Mouse (Mus musculus) ES-E14 (cell line): ENCODE results near the gene Far1. TPM values are rescaled to one million over a fixed set of nuclear protein-coding genes. Genes with fewer than 3 reads are reported as not detected.

Experiments
- DNase-seq: peaks from one replicate; pipeline ENCODE4 v3.0.0-alpha.2; 2013; ENCODE audit warnings: low read depth, low spot score
- H3K27ac ChIP-seq: 2 replicates; pipeline ENCODE4 v1.5.1; 2012; ENCODE audit warnings: low read depth, mild to moderate bottlenecking, low read length, moderate library complexity, mixed read lengths; ENCODE audit not compliant: poor library complexity, insufficient read depth, severe bottlenecking
- H3K36me3 ChIP-seq: 2 replicates; pipeline ENCODE4 v1.6.1; 2012; ENCODE audit warnings: mild to moderate bottlenecking, low read length, moderate library complexity, mixed read lengths; ENCODE audit not compliant: control insufficient read depth, poor library complexity, insufficient read depth, severe bottlenecking
- H3K4me1 ChIP-seq, 2 experiments: fragments of 150-350 bp in 1 of 2; sonication (generic) in 1 of 2; 2 replicates each; pipeline ENCODE4 v1.6.1; 2012; ENCODE audit warnings: low read length in 2 of 2, mild to moderate bottlenecking in 1 of 2, mixed read lengths in 1 of 2; ENCODE audit not compliant: control insufficient read depth in 2 of 2, insufficient read depth in 2 of 2, poor library complexity in 1 of 2
- H3K4me3 ChIP-seq, 2 experiments: fragments of 150-350 bp in 1 of 2; sonication (generic) in 1 of 2; 2 replicates each; pipeline ENCODE4 v1.5.1; 2012; ENCODE audit warnings: low read length in 2 of 2, low read depth in 1 of 2, mild to moderate bottlenecking in 1 of 2, mixed read lengths in 1 of 2; ENCODE audit not compliant: insufficient read depth in 1 of 2, poor library complexity in 1 of 2, severe bottlenecking in 1 of 2
- H3K9ac ChIP-seq: 2 replicates; pipeline ENCODE4 v1.6.1; 2012; ENCODE audit warnings: low read depth, mild to moderate bottlenecking, low read length, mixed read lengths; ENCODE audit not compliant: poor library complexity, insufficient read depth, severe bottlenecking
- H3K9me3 ChIP-seq: fragments of 150-350 bp; sonication (generic); 2 replicates; pipeline ENCODE4 v1.6.1; 2012; ENCODE audit warnings: low read depth, mild to moderate bottlenecking, low read length; ENCODE audit not compliant: control insufficient read depth, insufficient read depth
- CHD2 ChIP-seq: IDR thresholded peaks from 2 replicates; pipeline ENCODE4 v1.6.1; 2014; ENCODE audit warnings: mild to moderate bottlenecking, low read depth, low read length, inconsistent platforms
- HCFC1 ChIP-seq: IDR thresholded peaks from 2 replicates; pipeline ENCODE4 v1.6.1; 2012; ENCODE audit warnings: low read length, inconsistent platforms, borderline replicate concordance; ENCODE audit not compliant: insufficient read depth
- MAFK ChIP-seq: IDR thresholded peaks from 2 replicates; pipeline ENCODE4 v1.6.1; 2014; ENCODE audit warnings: mild to moderate bottlenecking, low read depth, low read length, inconsistent platforms; ENCODE audit not compliant: insufficient read depth
- ZC3H11A ChIP-seq: IDR thresholded peaks from 2 replicates; pipeline ENCODE4 v1.6.1; 2012; ENCODE audit warnings: low read depth, mild to moderate bottlenecking, inconsistent platforms, low read length, borderline replicate concordance
- ZNF384 ChIP-seq: IDR thresholded peaks from 2 replicates; pipeline ENCODE4 v1.6.1; 2012; ENCODE audit warnings: low read depth, low read length, inconsistent platforms
- in situ Hi-C, 2 experiments: fragments of 600-800 bp; cut with MboI; formaldehyde crosslinking; loops; one replicate each; pipeline ENCODE4 v1.15.1; 2025; ENCODE audit warnings: low sequenced_read_pairs in 2 of 2, inconsistent platforms in 1 of 2; ENCODE audit not compliant: unreplicated experiment in 2 of 2
- total RNA-seq: library from RNA; depleted of rRNA; stranded (reverse); fragments of 300-350 nt; gene quantifications from 2 replicates; pipeline ENCODE4 v1.2.3, GENCODE M21; 2012

Far1 gene
- total RNA-seq, 1 experiment: 51.1 TPM

- Histone ChIP-seq H3K27ac (no peak overlapping the region), H3K4me1 (no peaks in the 10 kb centered on the region), H3K9me3 (no peaks in the 10 kb centered on the region), H3K9ac (no peak overlapping the region), H3K4me3 (no peak overlapping the region), H3K36me3 (no peaks in the 10 kb centered on the region)
- TF ChIP-seq CHD2 (no peak), HCFC1 (no peak), ZC3H11A (no peak), MAFK (no peak), ZNF384 (no peak)
- no peak for DNase-seq
- in situ Hi-C loops: loop anchor here (10.0 to 25.0 kb wide), 2 partner anchors 204 to 216 kb away; partner anchors contain the start of gene Pth (in 1 of the 2)
Observed at GRCm38 (mm10) chr7:113591084-113591483, 77.5 kb downstream of the Far1 start.

GRCm38 (mm10) chr7:113591557-113592354, 78.1 kb downstream of the Far1 start:
- no peaks in the 10 kb centered on the region for H3K36me3 ChIP-seq
- no peak overlapping the region for H3K27ac ChIP-seq
- in situ Hi-C loops: loop anchor here (10.0 to 25.0 kb wide), 2 partner anchors 204 to 217 kb away; partner anchors contain the start of gene Pth (in 1 of the 2)

GRCm38 (mm10) chr7:113592696-113593095, 79.1 kb downstream of the Far1 start:
- Histone ChIP-seq H3K27ac (no peak overlapping the region), H3K4me1 (no peaks in the 10 kb centered on the region), H3K4me3 (no peak overlapping the region), H3K9ac (no peak overlapping the region), H3K9me3 (no peaks in the 10 kb centered on the region), H3K36me3 (no peaks in the 10 kb centered on the region)
- no peak for TF ChIP-seq HCFC1
- TF ChIP-seq ZC3H11A: no peak
- no peak for TF ChIP-seq MAFK
- no peak for TF ChIP-seq ZNF384
- TF ChIP-seq CHD2: no peak
- no peak for DNase-seq
- in situ Hi-C loops: loop anchor here (10.0 to 25.0 kb wide), 2 partner anchors 205 to 218 kb away; partner anchors contain the start of gene Pth (in 1 of the 2)

More at GRCm38 (mm10) chr7:113591557-113592354, 78.1 kb downstream of the Far1 start:
- Histone ChIP-seq H3K4me1 (no peaks in the 10 kb centered on the region), H3K4me3 (no peak overlapping the region), H3K9ac (no peak overlapping the region), H3K9me3 (no peaks in the 10 kb centered on the region)
- TF ChIP-seq MAFK (no peak), ZNF384 (no peak), ZC3H11A (no peak), CHD2 (no peak), HCFC1 (no peak)
- no peak for DNase-seq

- H3K4me3 ChIP-seq: no peak overlapping the region
- TF ChIP-seq ZC3H11A (0 out of 2 replicates have a peak, but pooled peaks have one; percentile 64), ZNF384 (no peak)
- no peaks in the 10 kb centered on the region for H3K9me3 ChIP-seq
- H3K36me3 ChIP-seq: no peaks in the 10 kb centered on the region
- H3K4me1 ChIP-seq: no peaks in the 10 kb centered on the region
- in situ Hi-C loops: loop anchor here (10.0 to 25.0 kb wide), 2 partner anchors 207 to 220 kb away; partner anchors contain the start of gene Pth (in 1 of the 2)
- DNase-seq: peak; percentile 57
- no peak overlapping the region for H3K9ac ChIP-seq
- H3K27ac ChIP-seq: no peak overlapping the region
Observed at GRCm38 (mm10) chr7:113594363-113594762, 80.7 kb downstream of the Far1 start.
